Comparison of ENCODE assay signal across 18 mouse cellular contexts in the genomic region with DNA sequence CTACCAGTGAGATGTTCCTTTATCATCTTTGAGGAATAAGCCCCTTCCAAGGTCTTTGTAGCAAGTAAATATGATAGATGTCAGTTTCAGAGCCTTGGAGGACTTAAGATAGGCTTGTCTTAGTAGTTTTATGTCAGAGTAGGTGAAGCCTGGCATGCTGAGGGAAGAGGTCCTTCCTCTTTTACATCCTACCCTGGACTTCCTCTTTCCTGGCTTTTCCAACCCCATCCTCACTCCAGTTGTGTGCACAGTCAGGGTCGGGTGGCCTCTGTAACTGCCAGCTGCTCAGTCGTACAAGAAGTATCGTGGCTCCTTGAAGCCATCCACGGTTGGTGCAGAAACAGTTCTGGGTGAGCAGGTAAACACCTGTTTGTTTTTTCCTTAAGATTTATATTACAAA.
"Had no signal": no experiment of that assay in that cellular context is flagged by ENCODE, and none has a peak within 500 bp of the region (broad histone marks: within the 10 kb centered on the region; RNA-seq: fewer than 3 reads in every experiment).

No protein-coding gene starts in this region.

- H3K4me1 ChIP-seq: limb, embryonic 10.5 days; limb, embryonic 13.5 days; liver, embryonic 12.5 days; liver, embryonic 15.5 days; lung, embryonic 15.5 days; midbrain, embryonic 12.5 days had no signal

- H3K4me2 ChIP-seq: limb, embryonic 13.5 days; liver, embryonic 12.5 days; liver, embryonic 15.5 days; lung, embryonic 15.5 days; midbrain, embryonic 12.5 days had no signal

- H3K36me3 ChIP-seq: limb, embryonic 10.5 days; limb, embryonic 13.5 days; liver, embryonic 12.5 days; liver, embryonic 15.5 days; lung, embryonic 15.5 days; midbrain, embryonic 12.5 days had no signal

- DNase-seq: kidney, adult 9 months; kidney, postnatal 25 days; layer of hippocampus, adult 9-11 months; liver; lung, adult 18-20 months; lung, postnatal 10 days; lung, postnatal 36 days; thymus, adult 18-20 months; thymus, postnatal 14 days; thymus, postnatal 4 days had no signal

- H3K9me3 ChIP-seq: limb, embryonic 10.5 days; limb, embryonic 13.5 days; liver, embryonic 12.5 days; liver, embryonic 15.5 days; lung, embryonic 15.5 days; midbrain, embryonic 12.5 days had no signal

- H3K27ac ChIP-seq: layer of hippocampus, adult 2 months; limb, embryonic 10.5 days; limb, embryonic 13.5 days; liver, embryonic 12.5 days; liver, embryonic 15.5 days; lung, embryonic 15.5 days; midbrain, embryonic 12.5 days had no signal

- H3K27me3 ChIP-seq: limb, embryonic 13.5 days; liver, embryonic 12.5 days; liver, embryonic 15.5 days; lung, embryonic 15.5 days; midbrain, embryonic 12.5 days had no signal

- H3K9ac ChIP-seq: limb, embryonic 13.5 days; liver, embryonic 12.5 days; liver, embryonic 15.5 days; lung, embryonic 15.5 days; midbrain, embryonic 12.5 days had no signal

- H3K4me3 ChIP-seq: layer of hippocampus, adult 2 months; limb, embryonic 10.5 days; limb, embryonic 13.5 days; liver, embryonic 12.5 days; liver, embryonic 15.5 days; lung, embryonic 15.5 days; midbrain, embryonic 12.5 days had no signal

- ATAC-seq: liver, embryonic 12.5 days; midbrain, embryonic 16.5 days had no signal
